Mouse (Mus musculus) MEL (cell line): ENCODE data around the gene Pglyrp2. TPM values are rescaled to one million over a fixed set of nuclear protein-coding genes. Genes with fewer than 3 reads are reported as not detected.

Experiments
- DNase-seq: peaks from one replicate; pipeline ENCODE4 v3.0.0; 2011; ENCODE audit warnings: low read depth, low spot score
- H3K27ac ChIP-seq: 2 replicates; pipeline ENCODE4 v1.5.1; 2012; ENCODE audit warnings: low read depth, mild to moderate bottlenecking, control low read depth, low read length, moderate library complexity; ENCODE audit not compliant: control insufficient read depth
- H3K27me3 ChIP-seq, 2 experiments: fragments of 150-350 bp in 1 of 2; sonication (generic) in 1 of 2; 2 replicates each; pipeline ENCODE4 v1.6.1; 2012; ENCODE audit warnings: low read length in 2 of 2, mild to moderate bottlenecking in 2 of 2, improper control_type of control experiment in 1 of 2, moderate library complexity in 1 of 2; ENCODE audit not compliant: insufficient read depth in 2 of 2, control insufficient read depth in 1 of 2
- H3K36me3 ChIP-seq, 2 experiments: 2 replicates each; pipeline ENCODE4 v1.6.1; 2012 to 2014; ENCODE audit warnings: low read length in 2 of 2, improper control_type of control experiment in 1 of 2, inconsistent platforms in 1 of 2, mild to moderate bottlenecking in 1 of 2; ENCODE audit not compliant: insufficient read depth in 2 of 2, control insufficient read depth in 1 of 2
- H3K4me1 ChIP-seq, 2 experiments: fragments of 150-350 bp in 1 of 2; sonication (generic) in 1 of 2; 2 replicates each; pipeline ENCODE4 v1.6.1; 2012; ENCODE audit warnings: low read length in 2 of 2, improper control_type of control experiment in 1 of 2, mild to moderate bottlenecking in 1 of 2; ENCODE audit not compliant: insufficient read depth in 2 of 2, control insufficient read depth in 1 of 2
- H3K4me3 ChIP-seq, 2 experiments: fragments of 150-350 bp in 1 of 2; sonication (generic) in 1 of 2; 2 replicates each; pipeline ENCODE4 v1.5.1; 2012; ENCODE audit warnings: low read depth in 2 of 2, low read length in 2 of 2, mild to moderate bottlenecking in 2 of 2, moderate library complexity in 2 of 2, control low read depth in 1 of 2, improper control_type of control experiment in 1 of 2; ENCODE audit not compliant: control insufficient read depth in 1 of 2, insufficient read depth in 1 of 2
- H3K79me2 ChIP-seq: 2 replicates; pipeline ENCODE4 v1.6.1; 2012; ENCODE audit warnings: mild to moderate bottlenecking, low read length, moderate library complexity; ENCODE audit not compliant: control insufficient read depth, poor library complexity, insufficient read depth
- H3K9ac ChIP-seq: 2 replicates; pipeline ENCODE4 v1.6.1; 2012; ENCODE audit warnings: low read depth, mild to moderate bottlenecking, control low read depth, low read length, moderate library complexity; ENCODE audit not compliant: control insufficient read depth, poor library complexity, severe bottlenecking
- H3K9me3 ChIP-seq: fragments of 150-350 bp; sonication (generic); replicated peaks from 2 replicates; pipeline ENCODE4 v1.6.1; 2012; ENCODE audit warnings: mild to moderate bottlenecking, low read length, improper control_type of control experiment, moderate library complexity; ENCODE audit not compliant: insufficient read depth
- CHD1 ChIP-seq: IDR thresholded peaks from 2 replicates; pipeline ENCODE4 v1.6.1; 2012; ENCODE audit warnings: low read depth, mild to moderate bottlenecking, inconsistent platforms, low read length, improper control_type of control experiment
- CHD2 ChIP-seq: IDR thresholded peaks from 2 replicates; pipeline ENCODE4 v1.6.1; 2011; ENCODE audit warnings: low read length, improper control_type of control experiment
- CTCF ChIP-seq, 3 experiments: IDR thresholded peaks in 2 of 3; conservative IDR thresholded peaks in 1 of 3; 2 replicates each; pipeline ENCODE4 v1.5.1; 2011 to 2012; ENCODE audit warnings: low read length in 3 of 3, low read depth in 2 of 3, mild to moderate bottlenecking in 2 of 3, improper control_type of control experiment in 1 of 3, inconsistent platforms in 1 of 3, mixed read lengths in 1 of 3, moderate library complexity in 1 of 3; ENCODE audit not compliant: control insufficient read depth in 1 of 3, insufficient read depth in 1 of 3, poor library complexity in 1 of 3, severe bottlenecking in 1 of 3
- ELF1 ChIP-seq: IDR thresholded peaks from 2 replicates; pipeline ENCODE4 v1.6.1; 2014; ENCODE audit warnings: low read depth, mild to moderate bottlenecking, inconsistent platforms, low read length, improper control_type of control experiment, moderate library complexity
- ETS1 ChIP-seq: IDR thresholded peaks from 2 replicates; pipeline ENCODE4 v1.6.1; 2012; ENCODE audit warnings: low read depth, mild to moderate bottlenecking, inconsistent platforms, low read length, improper control_type of control experiment, moderate library complexity
- GABPA ChIP-seq: IDR thresholded peaks from 2 replicates; pipeline ENCODE4 v1.6.1; 2012; ENCODE audit warnings: low read depth, mild to moderate bottlenecking, inconsistent platforms, low read length, improper control_type of control experiment, moderate library complexity
- GATA1 ChIP-seq: IDR thresholded peaks from 2 replicates; pipeline ENCODE4 v1.6.1; 2011; ENCODE audit warnings: low read depth, low read length, improper control_type of control experiment
- MAFK ChIP-seq: IDR thresholded peaks from 2 replicates; pipeline ENCODE4 v1.6.1; 2011; ENCODE audit warnings: low read depth, mild to moderate bottlenecking, low read length, improper control_type of control experiment, borderline replicate concordance
- MAX ChIP-seq: IDR thresholded peaks from 2 replicates; pipeline ENCODE4 v1.6.1; 2011; ENCODE audit warnings: low read length, improper control_type of control experiment
- MAZ ChIP-seq: IDR thresholded peaks from 2 replicates; pipeline ENCODE4 v1.6.1; 2012; ENCODE audit warnings: low read depth, mild to moderate bottlenecking, inconsistent platforms, low read length, improper control_type of control experiment
- MEF2A ChIP-seq: IDR thresholded peaks from 2 replicates; pipeline ENCODE4 v1.6.1; 2014; ENCODE audit warnings: low read depth, mild to moderate bottlenecking, inconsistent platforms, low read length, improper control_type of control experiment; ENCODE audit not compliant: poor library complexity, insufficient replicate concordance, severe bottlenecking; ENCODE audit errors: extremely low read depth
- MXI1 ChIP-seq: IDR thresholded peaks from 2 replicates; pipeline ENCODE4 v1.6.1; 2011; ENCODE audit warnings: mild to moderate bottlenecking, low read depth, low read length, improper control_type of control experiment
- MYC ChIP-seq: IDR thresholded peaks from 2 replicates; pipeline ENCODE4 v1.6.1; 2011; ENCODE audit warnings: low read depth, mild to moderate bottlenecking, low read length, improper control_type of control experiment, moderate library complexity
- NELFE ChIP-seq: IDR thresholded peaks from 2 replicates; pipeline ENCODE4 v1.6.1; 2011; ENCODE audit warnings: low read depth, low read length, improper control_type of control experiment
- POLR2AphosphoS5 ChIP-seq: IDR thresholded peaks from 2 replicates; pipeline ENCODE4 v1.6.1; 2012; ENCODE audit warnings: low read depth, borderline replicate concordance, mild to moderate bottlenecking, inconsistent platforms, low read length, moderate library complexity, mixed read lengths
- RAD21 ChIP-seq: IDR thresholded peaks from 2 replicates; pipeline ENCODE4 v1.6.1; 2011; ENCODE audit warnings: mild to moderate bottlenecking, low read depth, low read length, improper control_type of control experiment
- SMC3 ChIP-seq: IDR thresholded peaks from 2 replicates; pipeline ENCODE4 v1.6.1; 2011; ENCODE audit warnings: low read depth, low read length, improper control_type of control experiment
- UBTF ChIP-seq: IDR thresholded peaks from 2 replicates; pipeline ENCODE4 v1.6.1; 2012; ENCODE audit warnings: low read depth, mild to moderate bottlenecking, inconsistent platforms, low read length, improper control_type of control experiment, moderate library complexity, borderline replicate concordance; ENCODE audit not compliant: insufficient read depth
- USF1 ChIP-seq: IDR thresholded peaks from 2 replicates; pipeline ENCODE4 v1.6.1; 2014; ENCODE audit warnings: low read depth, mild to moderate bottlenecking, inconsistent platforms, low read length, improper control_type of control experiment, moderate library complexity
- ZMIZ1 ChIP-seq: IDR thresholded peaks from 2 replicates; pipeline ENCODE4 v1.6.1; 2012; ENCODE audit warnings: low read depth, mild to moderate bottlenecking, inconsistent platforms, low read length, improper control_type of control experiment, moderate library complexity
- polyA plus RNA-seq, 2 experiments: library from polyadenylated mRNA; stranded (reverse) in 1 of 2; unstranded in 1 of 2; fragments of >175 nt in 1 of 2; fragments of >200 nt in 1 of 2; gene quantifications; 2 replicates each; pipeline versions ENCODE4 v1.2.1 to v1.2.4; 2012; ENCODE audit warnings: low replicate concordance in 2 of 2, low read depth in 1 of 2; ENCODE audit not compliant: insufficient read length in 2 of 2, insufficient read depth in 1 of 2, missing spikeins in 1 of 2
- total RNA-seq: library from RNA; depleted of rRNA; stranded (reverse); fragments of 300-350 nt; gene quantifications from 2 replicates; pipeline ENCODE4 v1.2.3, GENCODE M21; 2012

The Pglyrp2 gene
- total and polyA plus RNA-seq, 3 experiments, result 1.8 to 3.5 TPM; not detected in 1

- no peak for TF ChIP-seq ZMIZ1
- no peaks in the 10 kb centered on the region for H3K79me2 ChIP-seq
Observed at GRCm38 (mm10) chr17:32445016-32445415, 21.0 kb upstream of the Pglyrp2 start.

GRCm38 (mm10) chr17:32443245-32443644 lies 19.3 kb upstream of the Pglyrp2 start:
- TF ChIP-seq POLR2AphosphoS5 (no peak), MEF2A (no peak), MAZ (no peak), USF1 (no peak), MAX (no peak), GABPA (no peak), ETS1 (no peak), RAD21 (no peak), MYC (no peak), NELFE (no peak), CHD1 (no peak), ELF1 (no peak), CTCF (IDR thresholded peaks at IDR 0.05 in 2 of 3, conservative IDR thresholded peaks at IDR 0.05 in 1 of 3; ENCODE audit: control insufficient read depth in 1 of 3, insufficient read depth in 1 of 3, low read depth in 2 of 3, low read length in 3 of 3, poor library complexity in 1 of 3, severe bottlenecking in 1 of 3) (no peak), MXI1 (no peak), GATA1 (no peak), MAFK (no peak), SMC3 (no peak), CHD2 (no peak), UBTF (no peak)
- peaks cover 9 to 11% of the 10 kb centered on the region in 2 experiments for H3K27me3 ChIP-seq
- no peak overlapping the region for H3K27ac ChIP-seq
- H3K9ac ChIP-seq, result no peak overlapping the region
- DNase-seq, result no peak
- no peaks in the 10 kb centered on the region for H3K4me1 ChIP-seq
- H3K36me3 ChIP-seq, result no peaks in the 10 kb centered on the region
- H3K4me3 ChIP-seq, result no peak overlapping the region
- no peaks in the 10 kb centered on the region for H3K79me2 ChIP-seq
- no peaks in the 10 kb centered on the region for H3K9me3 ChIP-seq

More at GRCm38 (mm10) chr17:32445016-32445415, 21.0 kb upstream of the Pglyrp2 start:
- Histone ChIP-seq H3K36me3 (no peaks in the 10 kb centered on the region), H3K9me3 (no peaks in the 10 kb centered on the region), H3K27me3 (peaks cover 6 to 11% of the 10 kb centered on the region in 2 experiments), H3K9ac (no peak overlapping the region), H3K27ac (no peak overlapping the region), H3K4me3 (no peak overlapping the region), H3K4me1 (no peaks in the 10 kb centered on the region)
- DNase-seq, result no peak
